Mouse (Mus musculus): ENCODE measurements around the gene Pid1. TPM values are rescaled to one million over a fixed set of nuclear protein-coding genes. Genes with fewer than 3 reads are reported as not detected.

Gene Pid1
- polyA plus RNA-seq, 1 experiment from 2014 or later = 20.3 TPM

DNA sequence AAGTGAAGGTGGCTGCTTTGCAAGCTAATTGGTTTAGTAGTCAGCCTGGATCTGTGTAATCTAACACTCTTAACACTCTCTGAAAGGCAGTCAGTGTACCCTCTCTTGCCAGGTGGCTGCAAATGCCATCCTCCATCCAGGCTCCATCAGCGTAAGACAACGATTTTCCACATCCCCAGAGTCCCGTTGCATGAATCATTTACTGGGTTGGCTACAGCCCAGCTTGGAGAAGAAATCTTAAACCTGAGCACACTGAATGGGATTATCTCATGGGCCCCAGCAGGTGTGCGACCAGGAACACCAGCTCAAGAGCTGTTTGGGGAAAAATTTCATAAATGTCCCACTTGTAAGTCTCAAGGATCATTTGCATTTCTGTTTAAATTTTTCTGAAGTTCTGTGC lies 23.6 kb upstream of the Pid1 start:
- in situ Hi-C loops (cut with MboI; ENCODE audit: low pct_unique_long_range_greater_than_20kb) = no loop called here
- ChIA-PET POLR2A (no interaction called here), CTCF (interaction anchor here (1.2 kb wide), 1 partner anchor 24 kb away, joined by 3 read pairs; the partner anchor contains the start of gene Pid1)
- H3K27me3 ChIP-seq = peaks cover 3% of the 10 kb centered on the region
- peak; percentile 53 for DNase-seq (ENCODE audit: low read depth, low spot score)
- no peak for ATAC-seq
- TF ChIP-seq CTCF (IDR thresholded peaks at IDR 0.05) = no peak

GRCm38 (mm10) chr1:84386481-84387146 lies 22.6 kb upstream of the Pid1 start:
- DNase-seq (ENCODE audit: low read depth, low spot score) = no peak
- in situ Hi-C loops (cut with MboI; ENCODE audit: low pct_unique_long_range_greater_than_20kb) = no loop called here
- TF ChIP-seq CTCF (IDR thresholded peaks at IDR 0.05) = no peak
- no peaks in the 10 kb centered on the region for H3K27me3 ChIP-seq
- CTCF ChIA-PET = interaction anchor here (0.6 kb wide), 1 partner anchor 648 kb away, joined by 3 read pairs; no protein-coding TSS in a partner anchor
- POLR2A ChIA-PET = interaction anchor here (0.6 kb wide), 1 partner anchor 466 kb away, joined by 4 read pairs; no protein-coding TSS in a partner anchor
- no peak for ATAC-seq

- TF ChIP-seq CTCF (IDR thresholded peaks at IDR 0.05) = no peak
- H3K27me3 ChIP-seq = no peaks in the 10 kb centered on the region
- DNase-seq (ENCODE audit: low read depth, low spot score) (no peak), ATAC-seq (no peak)
- ChIA-PET CTCF (interaction anchor here (1.3 to 1.8 kb wide), 2 partner anchors 12 to 20 kb away, joined by 3 to 7 read pairs; no protein-coding TSS in a partner anchor), POLR2A (no interaction called here)
- in situ Hi-C loops (cut with MboI; ENCODE audit: low pct_unique_long_range_greater_than_20kb) = no loop called here
Observed at GRCm38 (mm10) chr1:84382709-84383108, 18.7 kb upstream of the Pid1 start.

- ChIA-PET CTCF (interaction anchor here (0.6 to 1.8 kb wide), 4 partner anchors 11 to 94 kb away, joined by 3 to 7 read pairs (median 3); no protein-coding TSS in a partner anchor), POLR2A (no interaction called here)
- DNase-seq (ENCODE audit: low read depth, low spot score) = no peak
- no peak for TF ChIP-seq CTCF (IDR thresholded peaks at IDR 0.05)
- no peak for ATAC-seq
- H3K27me3 ChIP-seq = no peaks in the 10 kb centered on the region
- in situ Hi-C loops (cut with MboI; ENCODE audit: low pct_unique_long_range_greater_than_20kb) = no loop called here
Observed at GRCm38 (mm10) chr1:84382064-84382463, 18.1 kb upstream of the Pid1 start.

DNA sequence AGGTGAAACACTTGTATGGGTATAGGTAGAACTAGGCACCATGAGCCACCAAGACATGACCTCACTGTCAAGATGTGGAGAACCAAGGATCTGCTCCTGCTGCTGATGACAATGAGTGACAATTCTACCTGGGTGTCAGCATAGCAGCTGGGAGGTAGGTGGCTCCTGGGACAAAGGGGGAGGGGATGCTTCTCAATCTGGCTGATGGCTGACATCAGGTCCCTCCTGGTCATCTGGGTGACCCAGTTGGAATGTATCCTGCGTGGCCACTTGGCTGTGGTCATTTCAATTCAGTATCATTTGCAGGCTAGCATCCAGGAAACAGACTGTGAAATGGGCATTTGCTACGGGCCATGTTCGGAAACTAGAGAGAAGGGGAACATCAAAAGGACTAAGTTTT lies 16.9 kb upstream of the Pid1 start:
- ChIA-PET CTCF (interaction anchor here (1.4 kb wide), 1 partner anchor 14 kb away, joined by 3 read pairs; no protein-coding TSS in a partner anchor), POLR2A (interaction anchor here (0.5 kb wide), 1 partner anchor 13 kb away, joined by 5 read pairs; no protein-coding TSS in a partner anchor)
- ATAC-seq = no peak
- in situ Hi-C loops (cut with MboI; ENCODE audit: low pct_unique_long_range_greater_than_20kb) = no loop called here
- H3K27me3 ChIP-seq = no peaks in the 10 kb centered on the region
- no peak for DNase-seq (ENCODE audit: low read depth, low spot score)
- TF ChIP-seq CTCF (IDR thresholded peaks at IDR 0.05) = no peak

GRCm38 (mm10) chr1:84367733-84368132 lies 3.8 kb upstream of the Pid1 start:
- H3K27me3 ChIP-seq = peaks cover 3% of the 10 kb centered on the region
- POLR2A ChIA-PET = interaction anchor here (0.8 kb wide), 1 partner anchor 13 kb away, joined by 5 read pairs; no protein-coding TSS in a partner anchor
- CTCF ChIA-PET = no interaction called here
- TF ChIP-seq CTCF (IDR thresholded peaks at IDR 0.05) = no peak
- in situ Hi-C loops (cut with MboI; ENCODE audit: low pct_unique_long_range_greater_than_20kb) = no loop called here
- ATAC-seq (no peak), DNase-seq (ENCODE audit: low read depth, low spot score) (no peak)

DNA sequence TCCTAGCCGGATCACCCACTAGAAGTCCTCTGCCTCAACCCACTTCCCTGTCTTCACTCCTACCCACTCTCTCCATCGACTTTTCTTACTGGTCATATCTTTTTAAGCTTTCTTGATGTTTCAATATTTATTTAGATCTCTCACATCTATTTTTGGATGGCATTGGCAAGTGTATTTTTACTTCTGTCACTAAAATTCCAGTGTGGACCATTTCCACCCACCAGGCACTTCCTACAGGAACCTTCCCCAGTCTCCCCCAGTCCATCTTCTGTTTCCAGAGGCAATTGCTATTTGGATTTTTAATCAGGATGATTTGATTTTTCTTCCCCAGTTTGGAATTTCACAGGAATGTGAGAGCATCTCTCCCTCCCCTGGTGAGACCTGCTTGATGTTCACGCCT lies 2.6 kb upstream of the Pid1 start:
- TF ChIP-seq CTCF (IDR thresholded peaks at IDR 0.05) = no peak
- peaks cover 3% of the 10 kb centered on the region for H3K27me3 ChIP-seq
- CTCF ChIA-PET = interaction anchor here (1.0 kb wide), 2 partner anchors 15 to 29 kb away, joined by 3 read pairs; no protein-coding TSS in a partner anchor
- DNase-seq (ENCODE audit: low read depth, low spot score) (no peak), ATAC-seq (no peak)
- in situ Hi-C loops (cut with MboI; ENCODE audit: low pct_unique_long_range_greater_than_20kb) = no loop called here
- POLR2A ChIA-PET = no interaction called here

DNA sequence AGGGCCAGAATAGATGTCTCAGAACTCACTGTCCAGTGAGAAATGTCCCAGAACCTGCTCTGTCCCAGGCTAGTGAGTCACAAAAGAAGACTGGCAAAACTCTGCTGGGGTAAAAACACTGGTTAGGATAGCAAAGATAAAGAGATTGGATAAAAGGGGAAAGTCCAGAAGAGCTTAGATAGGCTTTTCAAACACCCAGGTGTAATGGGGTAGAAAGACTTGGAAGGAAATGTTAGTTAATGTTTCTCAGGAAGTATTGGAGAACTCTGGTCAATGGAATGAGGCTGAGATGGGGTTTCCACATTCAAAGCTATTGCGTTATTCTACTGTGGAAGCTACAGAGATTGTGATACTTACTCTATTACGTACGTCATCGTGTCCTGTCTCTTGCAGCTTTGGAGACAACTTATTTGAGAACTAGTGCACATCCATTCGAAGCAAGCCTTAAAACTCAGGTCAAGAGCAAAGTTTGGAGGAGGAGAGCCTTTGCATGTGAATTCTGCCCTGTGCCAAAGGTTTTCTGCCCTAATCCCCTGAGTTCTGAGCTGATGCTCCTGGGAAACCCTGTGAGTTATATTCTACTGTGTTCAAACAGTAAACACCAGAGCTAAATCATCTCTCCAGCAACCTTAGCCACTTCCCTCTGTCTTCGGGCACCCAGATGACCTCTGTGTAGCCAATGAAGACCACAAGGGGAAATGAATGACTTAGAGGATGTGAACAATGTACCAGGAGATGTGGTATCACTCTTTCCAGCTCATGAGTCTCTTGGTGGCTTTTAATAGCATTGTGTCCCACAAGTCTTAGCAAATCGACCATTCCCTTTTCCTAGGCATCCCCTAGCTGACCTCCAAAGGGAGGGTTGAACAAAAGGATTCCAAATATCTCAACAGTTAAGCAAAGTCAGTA lies 1.0 kb downstream of the Pid1 start:
- H3K27me3 ChIP-seq = peaks cover 3% of the 10 kb centered on the region
- DNase-seq (ENCODE audit: low read depth, low spot score) (no peak), ATAC-seq (peak; percentile 18)
- in situ Hi-C loops (cut with MboI; ENCODE audit: low pct_unique_long_range_greater_than_20kb) = no loop called here
- TF ChIP-seq CTCF (IDR thresholded peaks at IDR 0.05) = no peak
- ChIA-PET CTCF (interaction anchor here (0.7 to 2.1 kb wide), 5 partner anchors 19 to 219 kb away, joined by 3 to 7 read pairs (median 4); no protein-coding TSS in a partner anchor), POLR2A (no interaction called here)

DNA sequence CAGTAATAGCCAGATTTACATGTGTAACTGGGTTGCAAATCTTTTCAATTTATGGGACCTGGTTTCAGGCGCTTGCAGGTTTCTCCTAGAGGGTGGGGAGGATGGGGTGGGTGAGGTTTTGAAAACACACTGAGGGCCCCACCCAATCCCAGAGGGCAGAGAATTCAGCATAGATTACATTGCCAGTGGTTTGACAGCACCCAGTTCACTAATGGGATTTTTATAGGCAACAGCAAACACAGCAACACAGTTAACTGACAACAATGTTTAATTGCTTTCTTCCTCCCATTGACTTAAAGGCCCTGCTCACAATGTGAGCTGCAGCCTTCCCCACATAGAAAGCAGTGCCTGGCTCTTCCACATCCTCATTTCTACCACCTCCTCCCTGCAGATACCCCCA lies 1.8 kb downstream of the Pid1 start:
- no peak for ATAC-seq
- ChIA-PET POLR2A (interaction anchor here (0.5 kb wide), 1 partner anchor 456 kb away, joined by 3 read pairs; no protein-coding TSS in a partner anchor), CTCF (interaction anchor here (1.1 to 2.1 kb wide), 3 partner anchors 20 to 220 kb away, joined by 4 to 7 read pairs (median 5); no protein-coding TSS in a partner anchor)
- no peak for DNase-seq (ENCODE audit: low read depth, low spot score)
- TF ChIP-seq CTCF (IDR thresholded peaks at IDR 0.05) = no peak
- in situ Hi-C loops (cut with MboI; ENCODE audit: low pct_unique_long_range_greater_than_20kb) = no loop called here
- H3K27me3 ChIP-seq = no peaks in the 10 kb centered on the region

GRCm38 (mm10) chr1:84361389-84361788 lies 2.6 kb downstream of the Pid1 start:
- CTCF ChIA-PET = interaction anchor here (2.1 kb wide), 1 partner anchor 21 kb away, joined by 7 read pairs; no protein-coding TSS in a partner anchor
- no peak for TF ChIP-seq CTCF (IDR thresholded peaks at IDR 0.05)
- no peaks in the 10 kb centered on the region for H3K27me3 ChIP-seq
- in situ Hi-C loops (cut with MboI; ENCODE audit: low pct_unique_long_range_greater_than_20kb) = no loop called here
- no peak for DNase-seq (ENCODE audit: low read depth, low spot score)
- no peak for ATAC-seq
- POLR2A ChIA-PET = no interaction called here
